Mouse (Mus musculus) lung, adult 2 months (tissue): ENCODE results near the gene Gm9048.

Experiments
- CTCF ChIP-seq: fragments of 200-500 bp; IDR thresholded peaks from 2 replicates; pipeline ENCODE4 v1.5.1; 2011; ENCODE audit warnings: mild to moderate bottlenecking, low read length, control low read depth; ENCODE audit not compliant: insufficient read depth
- POLR2A ChIP-seq: fragments of 200-500 bp; IDR thresholded peaks from 2 replicates; pipeline ENCODE4 v1.6.1; 2011; ENCODE audit warnings: low read depth, mild to moderate bottlenecking, control low read depth, low read length, borderline replicate concordance; ENCODE audit errors: extremely low read depth

- TF ChIP-seq POLR2A (no peak), CTCF (no peak)
These were observed 29.5 kb downstream of the Gm9048 start for GRCm38 (mm10) chr10:118319024-118319423.
